Mouse (Mus musculus): Measurements from ENCODE around the gene C130074G19Rik.

The C130074G19Rik gene

GRCm38 (mm10) chr1:184882281-184883268 is at the start of gene C130074G19Rik:
C130074G19Rik (minus strand) TSS chr1:184883218.
- DNase-seq (ENCODE audit: low spot score) = peak; percentile 78

- DNase-seq (ENCODE audit: low spot score) = no peak
Measured at GRCm38 (mm10) chr1:184931097-184931496, 48.1 kb upstream of the C130074G19Rik start.

GRCm38 (mm10) chr1:184928382-184928781 is 45.4 kb upstream of the C130074G19Rik start:
- DNase-seq (ENCODE audit: low spot score) = no peak

GRCm38 (mm10) chr1:184927911-184928310 is 44.9 kb upstream of the C130074G19Rik start:
- no peak for DNase-seq (ENCODE audit: low spot score)

GRCm38 (mm10) chr1:184922824-184923223 is 39.8 kb upstream of the C130074G19Rik start:
- DNase-seq (ENCODE audit: low spot score) = no peak

- DNase-seq (ENCODE audit: low spot score) = no peak
Measured at GRCm38 (mm10) chr1:184920057-184920456, 37.0 kb upstream of the C130074G19Rik start.

GRCm38 (mm10) chr1:184918227-184918888 is 35.3 kb upstream of the C130074G19Rik start:
- DNase-seq (ENCODE audit: low spot score) = peak; percentile 47

GRCm38 (mm10) chr1:184912336-184912735 is 29.3 kb upstream of the C130074G19Rik start:
- DNase-seq (ENCODE audit: low spot score) = no peak

GRCm38 (mm10) chr1:184911861-184912260 is 28.8 kb upstream of the C130074G19Rik start:
- no peak for DNase-seq (ENCODE audit: low spot score)

GRCm38 (mm10) chr1:184908558-184908957 is 25.5 kb upstream of the C130074G19Rik start:
- no peak for DNase-seq (ENCODE audit: low spot score)

- no peak for DNase-seq (ENCODE audit: low spot score)
Measured at GRCm38 (mm10) chr1:184905904-184906745, 23.1 kb upstream of the C130074G19Rik start.

- DNase-seq (ENCODE audit: low spot score) = no peak
Measured at GRCm38 (mm10) chr1:184905371-184905770, 22.4 kb upstream of the C130074G19Rik start.

DNA sequence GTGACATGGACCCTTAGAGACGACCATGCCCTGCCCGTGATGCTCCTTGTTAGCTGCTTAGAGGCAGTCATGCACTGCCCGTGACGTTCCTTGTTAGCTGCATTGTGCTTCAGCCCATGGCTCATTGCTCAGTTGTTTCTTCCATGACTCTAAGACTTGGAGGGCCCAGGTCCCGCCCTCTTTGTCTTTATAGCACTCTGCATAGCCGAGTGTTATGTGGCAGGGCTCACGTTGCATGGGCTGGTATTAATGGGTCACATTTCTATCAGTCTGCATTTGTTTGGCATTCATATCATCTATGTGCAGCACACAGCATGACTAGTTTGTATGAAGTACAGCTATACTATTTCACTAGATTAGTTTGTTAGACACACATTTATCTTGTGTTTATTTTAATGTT is 20.7 kb upstream of the C130074G19Rik start:
- DNase-seq (ENCODE audit: low spot score) = peak; percentile 23

GRCm38 (mm10) chr1:184902886-184903285 is 19.9 kb upstream of the C130074G19Rik start:
- no peak for DNase-seq (ENCODE audit: low spot score)

- peak; percentile 13 for DNase-seq (ENCODE audit: low spot score)
Measured at GRCm38 (mm10) chr1:184897350-184897749, 14.3 kb upstream of the C130074G19Rik start.

DNA sequence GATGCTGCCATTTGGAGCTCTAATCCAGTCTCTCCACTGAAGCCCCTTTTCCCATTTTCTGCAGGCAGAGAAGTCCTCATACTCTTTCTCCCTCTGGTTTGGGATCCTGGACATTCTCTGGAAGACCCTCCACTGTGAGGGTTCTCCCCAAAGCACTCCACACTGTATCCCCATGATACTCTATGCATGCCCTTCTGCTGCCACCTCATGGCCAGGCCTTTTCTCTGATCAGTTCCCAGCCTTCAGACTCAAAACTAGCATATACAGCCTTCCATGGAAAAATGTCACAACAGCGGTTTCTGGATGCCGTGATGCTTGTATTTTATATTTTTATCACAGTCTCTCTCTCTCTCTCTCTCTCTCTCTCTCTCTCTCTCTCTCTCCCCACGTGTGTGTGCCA is 9.0 kb upstream of the C130074G19Rik start:
- no peak for DNase-seq (ENCODE audit: low spot score)

DNA sequence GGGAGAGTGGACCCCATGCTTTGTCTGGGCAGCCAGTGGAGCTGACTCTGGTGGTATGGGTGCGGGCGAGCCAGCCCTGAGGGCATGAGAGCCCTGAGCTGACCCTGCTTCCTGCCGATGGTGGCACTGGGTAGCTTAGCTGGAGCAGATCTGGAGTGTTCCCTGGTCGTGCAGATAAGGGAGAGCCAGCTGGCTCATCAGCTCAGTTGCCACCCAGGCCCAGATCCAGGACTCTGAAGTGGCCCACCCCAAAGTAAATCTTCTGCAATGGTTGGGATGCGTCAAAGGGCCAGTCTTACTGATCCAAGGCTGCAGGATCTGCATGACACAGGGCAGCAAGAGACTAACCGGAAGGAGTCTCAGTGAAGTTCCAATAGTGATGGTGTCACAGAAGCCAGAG is 6.4 kb upstream of the C130074G19Rik start:
- no peak for DNase-seq (ENCODE audit: low spot score)

DNA sequence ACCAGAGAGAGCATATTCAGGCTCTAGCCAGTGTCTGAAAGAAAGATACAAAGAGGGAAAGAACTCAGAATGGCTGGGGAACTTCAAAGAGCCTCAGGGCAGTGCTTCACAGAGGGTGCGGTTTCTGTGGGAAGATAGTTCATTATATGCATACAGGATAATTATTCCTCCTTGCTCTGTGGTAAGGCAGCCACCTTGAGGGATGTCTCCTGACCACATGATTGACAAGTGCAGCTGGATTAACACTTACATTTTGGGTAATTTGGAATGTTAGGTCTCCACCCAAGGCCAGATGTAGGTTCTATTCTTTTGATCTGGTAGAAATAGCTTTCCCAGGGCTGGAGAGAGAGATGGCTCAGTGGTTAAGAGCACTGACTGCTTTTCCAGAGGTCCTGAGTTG is 3.1 kb upstream of the C130074G19Rik start:
- no peak for DNase-seq (ENCODE audit: low spot score)

DNA sequence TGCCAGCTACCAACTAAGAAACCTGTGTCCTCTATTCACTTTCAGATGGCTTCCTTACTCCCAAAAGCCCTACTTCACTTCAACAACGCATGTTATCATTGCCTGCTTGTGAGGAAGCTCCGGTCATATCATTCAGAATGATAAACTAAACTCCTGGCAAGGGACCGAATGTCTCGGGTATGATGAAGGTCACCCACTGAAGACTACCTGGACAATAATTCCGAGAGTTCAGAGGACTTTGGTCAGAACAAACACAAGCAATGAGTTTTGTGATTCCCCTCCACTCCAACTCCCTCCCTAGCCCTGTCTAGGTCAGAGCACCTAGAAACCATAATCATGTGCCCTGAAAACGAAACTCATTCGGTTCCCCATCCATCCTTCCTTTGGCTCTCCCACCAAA is 1.2 kb downstream of the C130074G19Rik start:
- no peak for DNase-seq (ENCODE audit: low spot score)

DNA sequence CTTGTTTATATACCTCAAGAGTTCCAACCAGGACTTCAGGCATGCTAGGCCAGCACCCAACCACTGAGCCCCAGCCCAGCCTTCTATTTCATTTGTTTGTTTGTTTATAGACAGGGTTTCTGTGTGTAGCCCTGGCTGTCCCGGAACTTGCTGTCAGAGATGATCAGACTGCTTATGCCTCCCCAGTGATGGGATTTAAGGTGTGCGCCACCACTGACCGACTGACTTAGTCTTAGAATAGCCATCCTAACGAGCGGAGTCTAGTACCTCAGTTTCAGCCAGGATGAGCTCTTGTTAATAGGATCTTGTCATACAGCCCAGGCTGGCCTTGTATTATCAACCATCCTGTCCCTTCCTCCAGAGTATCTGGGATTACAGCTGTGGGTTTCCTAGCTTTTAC is 1.8 kb downstream of the C130074G19Rik start:
- DNase-seq (ENCODE audit: low spot score) = no peak

DNA sequence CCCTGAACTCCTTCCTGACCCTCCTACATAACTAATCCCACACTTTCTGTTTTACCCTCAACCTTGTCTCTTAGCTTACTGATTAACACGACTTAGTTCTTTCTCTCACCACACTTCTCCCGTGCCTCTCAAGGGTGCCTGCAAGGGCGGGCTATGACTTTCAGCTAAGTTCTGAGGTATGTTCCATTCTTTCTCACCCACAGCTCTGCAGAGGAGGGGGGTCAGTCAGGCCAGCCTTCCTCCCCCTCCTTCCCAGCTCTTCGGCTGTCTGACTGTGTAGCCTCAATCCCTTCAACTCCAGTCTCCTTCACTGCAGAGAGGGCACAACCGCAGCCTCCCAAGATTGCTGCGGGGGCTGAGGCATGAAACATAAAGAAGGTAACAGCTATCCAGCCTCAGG is 4.2 kb downstream of the C130074G19Rik start:
- DNase-seq (ENCODE audit: low spot score) = no peak

GRCm38 (mm10) chr1:184877306-184877705 is 5.7 kb downstream of the C130074G19Rik start:
- no peak for DNase-seq (ENCODE audit: low spot score)
